Mouse (Mus musculus): Measurements from ENCODE around the gene 1110059E24Rik.
A peak's percentile ranks its signal among the peaks of the same experiment; 100 is the strongest.
"Not testable (repeated sequence)": the region's sequence is repeated elsewhere in the genome, so short reads cannot be mapped to it uniquely, and the experiment has no call there.

The 1110059E24Rik gene

GRCm38 (mm10) chr19:21652285-21653171, at the start of gene 1110059E24Rik:
1110059E24Rik (minus strand) TSS chr19:21652976.
- DNase-seq, result peak; percentile 99

- DNase-seq, result no peak
Observed at GRCm38 (mm10) chr19:21680986-21681385, 28.2 kb upstream of the 1110059E24Rik start.

GRCm38 (mm10) chr19:21680091-21680490, 27.3 kb upstream of the 1110059E24Rik start:
- DNase-seq, result peak; percentile 22

GRCm38 (mm10) chr19:21674354-21675096, 21.7 kb upstream of the 1110059E24Rik start:
- DNase-seq, result no peak

- peak; percentile 23 for DNase-seq
Observed at GRCm38 (mm10) chr19:21669650-21670049, 16.9 kb upstream of the 1110059E24Rik start.

GRCm38 (mm10) chr19:21663756-21664456, 11.1 kb upstream of the 1110059E24Rik start:
- DNase-seq, result no peak

- no peak for DNase-seq
Observed at GRCm38 (mm10) chr19:21660734-21661133, 8.0 kb upstream of the 1110059E24Rik start.

GRCm38 (mm10) chr19:21654788-21655187, 2.0 kb upstream of the 1110059E24Rik start:
- no peak for DNase-seq

GRCm38 (mm10) chr19:21653172-21653981, 601 bp upstream of the 1110059E24Rik start, which contains the start of gene Abhd17b:
Abhd17b (plus strand) TSS chr19:21653185.
- DNase-seq, result peak; percentile 51

- no peak for DNase-seq
Observed at GRCm38 (mm10) chr19:21651664-21652063, 1.1 kb downstream of the 1110059E24Rik start.

GRCm38 (mm10) chr19:21646142-21646541, 6.6 kb downstream of the 1110059E24Rik start:
- no peak for DNase-seq

- DNase-seq, result no peak
Observed at GRCm38 (mm10) chr19:21645301-21645700, 7.5 kb downstream of the 1110059E24Rik start.

- DNase-seq, result no peak
Observed at GRCm38 (mm10) chr19:21643935-21644334, 8.8 kb downstream of the 1110059E24Rik start.

- no peak for DNase-seq
Observed at GRCm38 (mm10) chr19:21637672-21638071, 15.1 kb downstream of the 1110059E24Rik start.

GRCm38 (mm10) chr19:21636907-21637306, 15.9 kb downstream of the 1110059E24Rik start:
- no peak for DNase-seq

- no peak for DNase-seq
Observed at GRCm38 (mm10) chr19:21635406-21635805, 17.4 kb downstream of the 1110059E24Rik start.

- DNase-seq, result no peak
Observed at GRCm38 (mm10) chr19:21630656-21631331, 22.0 kb downstream of the 1110059E24Rik start.

- no peak for DNase-seq
Observed at GRCm38 (mm10) chr19:21629501-21629900, 23.3 kb downstream of the 1110059E24Rik start.

- DNase-seq, result no peak
Observed at GRCm38 (mm10) chr19:21629030-21629429, 23.7 kb downstream of the 1110059E24Rik start.

- DNase-seq, result not testable (repeated sequence)
Observed at GRCm38 (mm10) chr19:21628440-21628839, 24.3 kb downstream of the 1110059E24Rik start.

- DNase-seq, result no peak
Observed at GRCm38 (mm10) chr19:21626271-21626988, 26.3 kb downstream of the 1110059E24Rik start.
